Mouse (Mus musculus): Measurements from ENCODE around the gene Hdac9.

The Hdac9 gene

DNA sequence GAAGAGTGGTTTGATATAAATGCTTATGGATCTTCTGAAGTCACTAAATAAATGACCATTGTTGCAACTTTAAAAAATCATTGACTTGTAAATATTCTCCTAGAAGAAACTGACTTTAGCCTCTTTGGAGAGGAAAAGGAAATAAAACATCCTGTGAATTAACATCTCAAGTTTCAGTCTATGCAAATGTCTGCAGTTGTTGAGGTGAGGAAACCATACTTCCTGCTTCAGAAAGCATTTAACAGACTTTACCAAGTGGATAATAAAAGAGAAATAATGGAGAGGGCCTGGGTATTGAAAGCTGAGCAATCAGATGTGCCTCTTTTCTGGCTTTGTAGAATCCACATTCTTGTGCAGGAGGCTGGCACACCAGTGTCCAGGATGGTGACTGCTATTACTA is 110.4 kb downstream of the Hdac9 start:
- DNase-seq (ENCODE audit: low spot score in 2 of 2) = no peak

GRCm38 (mm10) chr12:34803721-34804120 is 113.2 kb downstream of the Hdac9 start:
- no peak for DNase-seq (ENCODE audit: low spot score in 2 of 2)

GRCm38 (mm10) chr12:34802308-34802707 is 114.6 kb downstream of the Hdac9 start:
- no peak for DNase-seq (ENCODE audit: low spot score in 2 of 2)

DNA sequence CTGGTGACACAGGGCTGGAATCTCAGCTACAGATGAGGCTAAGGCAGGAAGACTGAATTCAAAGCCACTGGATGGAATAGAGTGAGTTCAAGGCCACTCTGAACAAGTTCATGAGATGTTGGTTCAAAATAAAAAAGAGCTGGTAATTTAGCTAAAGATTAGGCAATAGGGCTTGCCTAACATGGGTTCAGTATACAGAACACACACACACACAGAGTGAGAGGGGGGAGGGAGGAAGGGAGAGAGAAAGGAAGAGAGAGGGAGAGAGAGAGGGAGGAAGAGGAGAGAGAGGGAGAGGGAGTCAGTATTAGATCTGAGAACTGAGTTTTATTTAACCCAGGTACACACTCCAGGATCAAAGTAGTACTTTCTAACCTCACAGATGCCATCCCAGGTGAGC is 115.1 kb downstream of the Hdac9 start:
- DNase-seq (ENCODE audit: low spot score in 2 of 2) = no peak

GRCm38 (mm10) chr12:34797389-34797788 is 119.5 kb downstream of the Hdac9 start:
- no peak for DNase-seq (ENCODE audit: low spot score in 2 of 2)

- DNase-seq (ENCODE audit: low spot score in 2 of 2) = no peak
Measured at GRCm38 (mm10) chr12:34795487-34795886, 121.4 kb downstream of the Hdac9 start.

DNA sequence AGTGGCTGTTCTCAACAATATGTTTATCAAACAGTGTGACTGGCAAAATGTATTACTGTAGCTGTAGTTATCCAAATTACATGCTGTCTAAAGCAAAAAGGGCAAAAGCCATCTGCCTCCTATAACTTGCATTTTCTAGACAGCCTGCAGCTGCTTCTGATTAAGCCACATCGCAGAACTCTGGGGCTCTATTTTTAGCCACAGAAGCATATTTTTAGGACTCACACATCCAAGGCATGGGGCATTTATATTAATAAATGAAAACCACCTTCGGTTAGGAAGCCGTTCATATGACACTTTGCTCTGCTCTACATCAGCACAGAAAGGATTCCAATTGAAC is 124.8 kb downstream of the Hdac9 start:
- DNase-seq (ENCODE audit: low spot score in 2 of 2) = no peak

- no peak for DNase-seq (ENCODE audit: low spot score in 2 of 2)
Measured at GRCm38 (mm10) chr12:34791213-34792112, 125.4 kb downstream of the Hdac9 start.

DNA sequence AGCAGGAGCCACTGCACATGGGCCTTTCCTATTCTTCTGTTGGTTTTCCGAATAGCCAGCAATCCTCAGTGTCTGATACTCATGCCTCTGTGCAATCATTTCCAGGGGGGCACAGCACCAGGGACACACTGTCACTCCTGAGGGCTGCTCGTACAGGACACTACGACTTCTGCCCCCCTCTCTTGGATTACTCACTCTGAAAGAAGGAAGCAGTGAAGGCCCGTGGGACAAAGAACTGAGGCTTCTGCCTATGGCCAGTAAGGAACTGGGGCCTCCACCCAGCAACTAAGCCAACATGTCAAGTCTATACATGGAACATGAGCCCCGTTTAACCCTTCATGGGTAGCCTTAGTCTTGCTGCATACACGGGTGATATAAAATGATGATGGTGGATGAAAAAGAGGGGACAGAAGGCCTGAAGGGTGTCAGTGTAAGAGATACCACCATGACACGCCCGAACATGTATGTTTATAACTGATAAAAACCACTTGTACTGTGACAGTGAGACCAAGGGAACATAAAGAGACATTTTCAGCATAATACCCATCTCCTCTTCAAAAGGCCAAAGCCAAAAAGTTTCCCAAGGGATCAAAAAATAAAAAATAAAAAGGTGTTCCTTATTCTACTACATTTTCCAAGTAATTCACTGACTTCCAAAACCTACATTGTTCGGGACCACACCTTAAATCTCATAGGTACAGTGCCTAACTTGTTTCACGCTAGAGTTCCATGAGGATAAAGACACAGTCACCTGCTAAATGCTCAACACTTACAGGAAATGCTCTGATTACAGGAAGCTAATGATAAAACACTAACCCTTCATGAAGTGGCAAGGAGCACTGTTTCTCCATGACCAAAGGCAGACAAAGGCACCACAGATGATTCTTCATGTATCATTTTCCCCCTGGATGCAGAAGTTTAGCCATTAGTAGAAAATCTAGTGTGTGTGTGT is 127.6 kb downstream of the Hdac9 start:
- no peak for DNase-seq (ENCODE audit: low spot score in 2 of 2)

DNA sequence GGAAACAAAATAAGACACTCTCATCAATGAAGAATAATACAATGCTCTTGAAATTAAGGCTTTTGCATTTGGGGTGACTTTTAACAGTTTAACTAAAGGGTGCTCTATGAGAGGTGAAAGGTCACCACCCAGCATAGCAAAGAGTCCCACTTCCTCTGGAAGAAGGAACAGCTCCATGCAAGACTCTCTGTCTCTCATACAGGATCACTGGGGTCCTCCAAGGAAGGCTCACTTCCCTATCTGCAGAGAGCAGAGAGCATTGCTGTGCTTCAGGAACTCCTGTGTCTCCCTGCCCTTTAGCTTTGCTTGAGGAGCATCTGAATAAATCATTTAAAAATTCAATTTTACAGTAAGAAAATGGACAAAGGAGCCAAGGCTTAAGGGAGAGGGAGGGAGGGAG is 129.5 kb downstream of the Hdac9 start:
- DNase-seq (ENCODE audit: low spot score in 2 of 2) = no peak

GRCm38 (mm10) chr12:34783574-34783973 is 133.3 kb downstream of the Hdac9 start:
- no peak for DNase-seq (ENCODE audit: low spot score in 2 of 2)

DNA sequence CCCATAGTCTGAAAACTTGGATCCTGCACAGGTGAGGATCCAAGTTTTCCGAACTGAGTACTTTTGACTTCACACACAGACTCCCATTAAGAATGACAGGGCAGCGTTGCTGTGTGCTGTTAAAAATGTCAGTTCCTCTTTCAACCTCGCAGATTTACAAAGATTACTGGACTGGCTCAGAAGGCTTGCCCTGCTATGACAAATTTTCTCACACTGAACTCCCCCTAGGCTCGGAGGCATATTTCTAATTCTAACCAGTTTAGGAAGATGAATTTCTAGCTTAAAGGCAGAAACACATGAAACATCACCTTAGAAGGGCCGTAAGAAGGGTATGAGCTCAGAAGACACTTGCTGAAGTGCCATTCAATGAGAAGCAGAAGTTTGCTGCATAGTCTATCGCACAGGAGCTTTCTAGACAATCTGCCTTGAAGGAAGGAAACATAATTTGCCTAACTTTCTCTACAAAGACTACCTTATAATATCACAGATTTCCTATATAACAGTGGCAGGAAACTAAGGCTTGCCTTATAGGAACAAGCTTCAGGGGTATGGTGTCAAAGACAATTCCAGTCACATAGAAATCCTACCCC is 137.4 kb downstream of the Hdac9 start:
- DNase-seq (ENCODE audit: low spot score in 2 of 2) = no peak

DNA sequence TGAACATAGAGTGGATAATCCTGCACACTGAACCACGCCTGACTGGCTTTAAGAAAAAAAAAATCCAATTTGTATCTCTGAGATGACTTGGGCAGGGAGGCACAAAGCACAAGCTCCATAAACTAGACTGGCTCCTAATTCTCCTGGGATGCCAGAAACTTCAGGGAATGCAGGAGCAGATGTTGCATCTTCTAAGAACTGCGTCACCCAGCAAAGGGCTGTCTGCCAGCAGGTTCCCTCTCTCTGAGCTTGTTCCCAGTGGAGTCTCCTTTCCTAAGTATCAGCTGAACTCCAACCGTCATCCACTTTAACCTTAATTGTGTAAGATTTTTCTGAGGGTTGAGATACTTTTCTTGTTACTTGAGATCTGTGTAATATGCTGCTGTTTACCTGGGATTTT is 140.7 kb downstream of the Hdac9 start:
- no peak for DNase-seq (ENCODE audit: low spot score in 2 of 2)

DNA sequence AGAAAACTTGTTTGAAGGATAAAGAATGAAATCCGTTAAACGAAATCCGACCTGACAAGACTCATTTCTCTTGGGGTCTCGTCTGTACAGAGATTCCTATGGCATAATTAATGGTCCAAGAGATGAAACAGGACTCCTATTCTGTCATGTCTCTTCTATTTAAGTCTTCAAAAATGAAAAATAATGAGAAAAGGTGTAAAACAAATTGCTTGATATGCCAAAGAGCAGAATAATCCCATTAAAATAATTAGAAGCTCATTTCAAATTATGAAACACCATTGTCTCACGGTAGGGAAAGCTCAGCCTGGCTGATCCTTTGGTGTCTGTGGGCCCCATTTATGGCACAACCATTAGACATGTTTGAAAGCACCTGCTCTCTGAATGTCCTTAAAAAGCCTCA is 142.8 kb downstream of the Hdac9 start:
- DNase-seq (ENCODE audit: low spot score in 2 of 2) = no peak

- no peak for DNase-seq (ENCODE audit: low spot score in 2 of 2)
Measured at GRCm38 (mm10) chr12:34767226-34767775, 149.6 kb downstream of the Hdac9 start.

GRCm38 (mm10) chr12:34747266-34747665 is 169.6 kb downstream of the Hdac9 start:
- DNase-seq (ENCODE audit: low spot score in 2 of 2) = no peak

- no peak for DNase-seq (ENCODE audit: low spot score in 2 of 2)
Measured at GRCm38 (mm10) chr12:34725204-34725603, 191.7 kb downstream of the Hdac9 start.

GRCm38 (mm10) chr12:34724274-34724673 is 192.6 kb downstream of the Hdac9 start:
- no peak for DNase-seq (ENCODE audit: low spot score in 2 of 2)

GRCm38 (mm10) chr12:34722831-34723490 is 193.9 kb downstream of the Hdac9 start:
- no peak for DNase-seq (ENCODE audit: low spot score in 2 of 2)

- DNase-seq (ENCODE audit: low spot score in 2 of 2) = no peak
Measured at GRCm38 (mm10) chr12:34720906-34721305, 196.0 kb downstream of the Hdac9 start.

GRCm38 (mm10) chr12:34714266-34714939 is 202.5 kb downstream of the Hdac9 start:
- no peak for DNase-seq (ENCODE audit: low spot score in 2 of 2)

Data from urinary bladder, adult 18-20 months (tissue).